Comparison of ENCODE assay signal across 8 mouse cellular contexts in genomic region chr10:4341430-4341829, GRCm38 (mm10). TPM values are rescaled to one million over a fixed set of nuclear protein-coding genes. Genes with fewer than 3 reads are reported as not detected.
DNase-seq lines count a peak whose midpoint lies in the region; ATAC-seq and TF ChIP-seq lines count a peak whose summit lies in the region.
"Had no signal": no experiment of that assay in that cellular context is flagged by ENCODE, and none has a peak within 500 bp of the region (broad histone marks: within the 10 kb centered on the region; RNA-seq: fewer than 3 reads in every experiment).

No protein-coding gene starts in this region.

- DNase-seq in left cerebral cortex, adult 2 months (ENCODE audit: extremely low spot score in 1 of 2, low spot score in 2 of 2), result peak in 1 of 2 experiments; percentile 36
- no peak for DNase-seq in left cerebral cortex, adult 11 months (ENCODE audit: low spot score)
- peak; percentile 76 for DNase-seq in ES-CJ7 (ENCODE audit: low read depth, low spot score)
- DNase-seq in adrenal gland, adult 2 months, result peak; percentile 64
- peak; percentile 44 for DNase-seq in gastrocnemius, postnatal 25 days
- peak; percentile 66 for DNase-seq in retina, postnatal 1 day

- H3K9ac ChIP-seq in limb, embryonic 12.5 days (replicated peaks), result no peak overlapping the region
- H3K9ac ChIP-seq: hindbrain, embryonic 15.5 days had no signal

- TF ChIP-seq CTCF in left cerebral cortex, adult 2 months (IDR thresholded peaks at IDR 0.05), result peak; percentile 56

- H3K36me3 ChIP-seq in limb, embryonic 12.5 days, result no peaks in the 10 kb centered on the region
- H3K36me3 ChIP-seq: hindbrain, embryonic 15.5 days had no signal

- H3K27me3 ChIP-seq in limb, embryonic 12.5 days, result no peaks in the 10 kb centered on the region
- H3K27me3 ChIP-seq: hindbrain, embryonic 15.5 days had no signal

- H3K27ac ChIP-seq in left cerebral cortex, adult 2 months, result no peak overlapping the region
- H3K27ac ChIP-seq in limb, embryonic 12.5 days, result peak overlapping the region; percentile 50; the same call in 1 of the 2 replicates
- H3K27ac ChIP-seq: hindbrain, embryonic 15.5 days had no signal

- H3K4me3 ChIP-seq in left cerebral cortex, adult 2 months, result no peak overlapping the region
- no peak overlapping the region for H3K4me3 ChIP-seq in limb, embryonic 12.5 days (replicated peaks)
- H3K4me3 ChIP-seq: hindbrain, embryonic 15.5 days had no signal

- no peak for ATAC-seq in limb, embryonic 12.5 days (ENCODE audit: insufficient number of reproducible peaks, insufficient read depth, low FRiP score, low TSS enrichment, low read depth)

- peaks cover 24% of the 10 kb centered on the region for H3K4me1 ChIP-seq in limb, embryonic 12.5 days (replicated peaks)

- intact Hi-C loops in left cerebral cortex, adult 2 months (cut with DNase I), result no loop called here

- 25% methylated on average over 2 of the region's 2 CpGs for WGBS in limb, embryonic 12.5 days

- no peak overlapping the region for H3K4me2 ChIP-seq in limb, embryonic 12.5 days
- H3K4me2 ChIP-seq: hindbrain, embryonic 15.5 days had no signal

- no peaks in the 10 kb centered on the region for H3K9me3 ChIP-seq in limb, embryonic 12.5 days
- H3K9me3 ChIP-seq: hindbrain, embryonic 15.5 days had no signal

RNA-seq across cellular contexts. Expression of gene Zbtb2, which starts 46.5 kb away (rescaled TPM):
- total RNA-seq in left cerebral cortex, adult 2 months (2021), result 10 to 100 TPM in 1 of 2 experiments, 1 to 10 TPM in 1; 9.8 to 12.2 TPM
- 10 to 100 TPM in 1 of 2 experiments, 1 to 10 TPM in 1; 8.3 to 13.7 TPM for total RNA-seq in adrenal gland, adult 2 months (2021)
- polyA plus RNA-seq in adrenal gland, adult 2 months (2012; rRNA removed), result 5.2 and 6.3 TPM in 2 replicates
- 1 to 10 TPM; 4.6 to 4.8 TPM for total RNA-seq in gastrocnemius, postnatal 25 days (2021)
- 18.8 TPM in 2 replicates for polyA plus RNA-seq in limb, embryonic 12.5 days (2016; fragmentation: Nextera tagmentation; extraction: Ambion mirVana)
